Mouse (Mus musculus) cerebellum, adult 11 months (tissue): ENCODE results near the gene Rplp0.

Experiments used
- DNase-seq: peaks from one replicate; pipeline ENCODE4 v3.0.0; 2022

Gene Rplp0

DNA sequence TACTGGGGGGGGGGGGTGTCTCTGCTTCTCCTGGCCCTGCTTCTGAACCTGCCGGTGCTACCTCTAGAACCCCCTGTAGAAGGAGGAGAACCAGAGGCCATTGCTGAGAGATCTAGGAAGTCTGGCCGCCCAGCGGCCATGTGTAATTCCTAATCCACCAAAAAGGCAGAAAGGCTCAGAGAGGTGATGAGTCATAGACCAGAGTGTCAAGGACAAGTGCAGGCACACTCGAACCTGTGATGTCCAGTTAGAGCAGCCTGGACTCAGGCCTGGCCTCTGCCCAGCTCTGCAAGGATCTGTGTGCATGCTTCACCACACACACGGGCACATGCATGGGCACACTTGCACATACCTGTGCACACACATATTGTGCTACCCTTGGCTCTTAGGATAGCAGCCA, 31.1 kb upstream of the Rplp0 start:
- DNase-seq, result no peak

DNA sequence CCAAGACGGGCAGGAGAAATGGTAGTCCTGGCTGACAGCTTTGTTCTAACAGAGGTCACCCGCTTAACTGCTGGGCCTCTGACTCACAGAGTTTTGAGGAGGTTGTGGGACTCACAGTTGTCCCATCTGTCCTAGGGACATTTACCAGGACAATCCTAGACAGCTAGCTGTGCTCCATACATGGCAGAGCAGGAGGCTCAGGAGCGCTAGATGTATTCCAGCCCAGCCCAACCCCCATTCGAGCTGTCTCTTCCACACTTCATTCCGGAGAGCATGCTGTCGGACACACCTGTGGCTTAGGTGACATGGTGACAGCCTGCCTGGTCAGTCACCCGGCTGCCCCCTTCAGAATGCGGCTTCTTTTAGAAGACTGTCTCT, 29.9 kb upstream of the Rplp0 start:
- DNase-seq, result no peak

DNA sequence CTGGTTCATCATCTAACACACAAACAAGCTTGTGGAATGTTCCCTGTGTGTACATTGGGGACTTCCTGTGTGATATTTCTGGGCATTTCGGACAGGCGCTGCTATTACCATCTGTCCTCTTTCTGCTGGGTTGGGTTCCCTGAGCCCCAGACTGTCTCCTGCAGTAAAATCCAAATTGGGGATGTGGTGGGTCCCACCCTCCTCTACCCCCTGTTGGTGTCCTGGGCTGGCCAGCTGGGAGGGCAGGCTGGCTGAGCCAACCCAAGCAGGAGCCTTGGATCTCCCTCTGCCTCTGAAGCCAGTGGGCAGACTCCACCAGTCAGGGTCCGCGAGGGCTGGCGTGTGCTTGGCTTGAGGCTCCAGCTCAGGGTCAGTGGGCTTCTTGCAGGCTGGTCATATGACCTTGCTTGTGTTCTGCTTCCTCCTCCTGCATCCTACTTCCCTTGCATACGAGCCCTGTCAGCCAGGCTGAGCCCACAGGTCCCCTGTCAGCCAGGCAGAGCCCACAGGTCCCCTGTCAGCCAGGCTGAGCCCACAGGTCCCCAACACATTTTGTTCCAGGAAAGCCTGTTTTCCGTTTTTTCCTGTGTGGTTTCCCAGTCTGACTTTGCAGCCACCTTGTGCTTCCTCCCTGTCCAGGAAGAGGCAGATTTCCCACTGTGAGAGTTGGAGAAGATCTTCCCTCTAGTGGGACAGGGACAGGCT, 29.4 kb upstream of the Rplp0 start:
- DNase-seq, result no peak

DNA sequence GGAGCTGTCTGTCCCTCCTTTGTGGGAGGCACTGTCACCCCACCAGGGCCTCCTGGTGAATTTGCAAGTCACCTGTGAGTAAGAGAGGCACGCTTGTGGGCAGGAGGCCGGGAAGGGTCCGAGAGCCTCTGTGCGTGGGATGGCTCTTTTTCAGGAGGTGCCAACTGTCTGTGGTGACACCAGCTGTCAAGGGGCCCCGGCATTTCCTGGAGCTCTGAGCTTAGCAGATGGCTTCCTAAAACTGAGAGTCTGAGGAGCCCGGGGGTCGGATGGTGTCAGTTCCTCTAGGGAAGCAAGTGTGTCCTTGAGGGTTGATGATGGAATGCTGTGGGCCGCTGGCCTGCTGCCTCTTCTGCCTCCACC, 28.8 kb upstream of the Rplp0 start:
- peak; percentile 91 for DNase-seq

DNA sequence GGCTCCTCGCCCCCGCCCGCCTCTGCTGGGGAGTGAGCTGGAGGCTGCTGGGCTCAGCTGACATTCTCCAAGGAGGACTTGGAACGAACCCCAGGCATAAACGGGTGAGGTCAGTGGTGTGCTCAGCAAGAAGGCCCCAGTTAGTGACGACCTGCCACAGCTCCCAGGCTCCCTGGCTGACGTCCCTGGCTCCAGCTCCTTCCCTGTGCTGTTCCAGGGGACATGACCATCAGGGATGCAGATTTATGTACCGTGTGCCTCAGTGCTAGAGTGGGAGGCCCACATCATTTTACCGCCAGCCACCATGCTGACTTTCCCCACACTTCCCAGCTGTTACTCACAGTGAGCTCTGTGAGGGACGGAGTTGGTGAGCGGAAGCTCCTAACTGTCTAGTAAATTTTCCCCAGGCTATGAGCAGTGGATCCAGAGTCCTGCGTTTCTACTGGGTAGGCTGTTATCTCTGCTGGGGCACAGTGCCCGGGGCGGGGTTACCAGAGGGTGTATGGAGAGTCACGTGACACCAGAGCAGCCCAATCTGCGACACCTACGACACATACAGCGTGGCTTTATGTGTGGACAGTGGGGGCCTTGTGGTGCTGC, 27.5 kb upstream of the Rplp0 start:
- DNase-seq, result peak; percentile 80

DNA sequence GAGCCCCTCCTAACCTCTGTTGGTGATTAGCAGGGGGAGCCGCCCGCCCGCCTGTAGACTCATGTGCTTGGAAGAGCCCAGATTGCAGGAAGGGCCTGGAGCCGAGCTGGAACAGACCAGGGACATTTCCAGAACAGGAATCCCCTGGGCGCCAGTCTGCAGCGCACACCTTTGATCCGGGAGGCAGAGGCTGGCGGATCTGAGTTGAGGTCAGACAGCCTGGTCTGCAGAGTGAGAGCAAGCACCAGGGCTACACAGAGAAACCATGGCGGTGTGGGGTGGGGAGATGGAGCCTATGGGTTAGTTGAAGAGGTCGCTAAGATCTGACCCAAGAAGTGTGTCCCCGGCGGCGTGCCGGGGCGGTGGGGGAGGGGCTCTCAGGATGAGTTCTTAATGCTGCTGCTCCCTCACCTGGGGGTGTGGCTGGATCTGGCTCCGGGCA, 25.0 kb upstream of the Rplp0 start:
- DNase-seq, result no peak

DNA sequence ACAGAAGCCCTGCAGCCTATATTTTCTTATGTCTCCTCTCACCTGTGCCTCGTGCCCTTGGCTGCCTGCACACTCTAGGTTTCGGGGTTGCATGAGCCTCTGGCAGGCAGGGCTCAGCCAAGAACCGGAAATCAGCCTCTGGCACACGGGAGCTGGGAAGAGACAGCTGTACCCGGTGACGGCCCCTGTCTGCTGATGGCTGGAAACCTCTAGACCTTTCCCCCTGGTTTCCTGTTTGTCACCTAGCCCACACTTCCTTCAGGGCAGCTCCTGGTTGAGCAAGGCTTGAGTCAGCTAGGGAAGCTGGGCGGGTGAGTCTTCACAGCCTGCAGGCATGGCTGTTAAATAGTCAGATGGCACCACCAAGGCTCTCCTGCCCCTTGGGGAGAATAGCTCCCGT, 24.4 kb upstream of the Rplp0 start:
- DNase-seq, result no peak

DNA sequence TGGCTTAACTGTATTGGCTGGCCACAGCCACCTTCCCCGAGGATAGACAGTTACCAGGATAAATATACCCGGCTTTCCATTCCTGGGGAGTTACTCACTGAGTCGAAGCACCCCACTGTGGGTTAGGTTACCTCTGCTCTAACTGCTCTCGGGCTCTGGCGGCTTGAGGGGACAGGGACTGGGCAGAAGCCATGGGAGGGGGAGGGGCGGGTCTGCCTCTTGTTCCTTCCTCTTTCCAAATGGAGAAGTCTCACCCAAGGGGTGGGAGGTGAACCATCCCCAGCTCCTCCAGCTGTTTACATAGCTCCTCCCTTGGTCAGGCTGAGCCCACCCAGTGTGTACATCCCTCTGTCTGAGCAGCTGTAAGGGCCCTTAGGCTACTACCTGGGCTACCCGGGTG, 23.6 kb upstream of the Rplp0 start:
- no peak for DNase-seq

DNA sequence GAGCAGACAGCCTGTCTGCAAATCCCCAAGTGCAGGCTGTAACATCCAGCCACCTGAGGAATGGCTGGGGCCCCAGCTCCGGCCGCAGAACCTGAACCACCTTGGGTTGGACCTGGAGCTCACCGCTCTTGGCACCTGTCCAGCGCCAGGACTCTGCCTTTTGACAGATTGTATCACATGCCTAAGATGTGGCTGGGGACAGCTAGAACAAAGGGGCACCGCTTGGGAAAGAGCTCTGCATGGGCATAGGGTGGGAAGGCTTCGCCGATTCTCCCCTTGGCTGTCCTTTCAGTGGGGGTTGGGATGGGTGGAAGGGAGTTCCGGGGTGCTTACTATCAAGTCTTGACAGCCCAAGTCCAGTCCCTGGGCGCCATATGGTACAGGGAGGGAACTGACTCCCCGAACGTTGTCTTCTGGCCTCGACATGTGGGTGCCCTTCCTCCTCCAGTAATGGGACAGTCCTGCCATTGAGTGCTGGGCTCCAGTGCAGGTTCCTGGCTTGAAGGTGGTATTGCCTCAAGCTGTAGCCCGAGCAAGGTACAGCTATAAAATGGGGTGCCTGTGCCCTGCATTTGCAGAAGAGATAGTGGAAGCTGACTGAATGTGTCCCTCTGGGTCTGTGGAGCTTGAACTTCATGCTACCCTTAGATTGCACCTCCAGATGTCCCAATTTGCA, 21.1 kb upstream of the Rplp0 start:
- DNase-seq, result peak; percentile 59

DNA sequence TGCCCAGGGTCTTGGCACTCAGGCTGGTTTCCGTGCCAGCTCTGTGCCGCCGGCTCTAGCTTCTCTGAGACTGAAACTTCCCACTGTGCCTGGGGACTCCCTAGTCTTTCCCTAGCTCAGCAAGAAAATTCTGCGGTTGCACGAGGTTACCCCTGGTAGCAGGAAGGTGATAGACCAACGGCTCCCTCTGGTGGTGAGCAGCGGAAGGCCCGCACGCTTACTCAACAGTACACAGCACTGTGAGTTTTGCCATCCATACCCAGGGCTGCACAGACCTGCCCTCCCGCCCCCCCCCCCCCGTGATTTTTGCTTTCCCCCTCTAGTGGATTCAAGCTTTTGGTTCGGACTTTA, 20.6 kb upstream of the Rplp0 start:
- DNase-seq, result peak; percentile 91

DNA sequence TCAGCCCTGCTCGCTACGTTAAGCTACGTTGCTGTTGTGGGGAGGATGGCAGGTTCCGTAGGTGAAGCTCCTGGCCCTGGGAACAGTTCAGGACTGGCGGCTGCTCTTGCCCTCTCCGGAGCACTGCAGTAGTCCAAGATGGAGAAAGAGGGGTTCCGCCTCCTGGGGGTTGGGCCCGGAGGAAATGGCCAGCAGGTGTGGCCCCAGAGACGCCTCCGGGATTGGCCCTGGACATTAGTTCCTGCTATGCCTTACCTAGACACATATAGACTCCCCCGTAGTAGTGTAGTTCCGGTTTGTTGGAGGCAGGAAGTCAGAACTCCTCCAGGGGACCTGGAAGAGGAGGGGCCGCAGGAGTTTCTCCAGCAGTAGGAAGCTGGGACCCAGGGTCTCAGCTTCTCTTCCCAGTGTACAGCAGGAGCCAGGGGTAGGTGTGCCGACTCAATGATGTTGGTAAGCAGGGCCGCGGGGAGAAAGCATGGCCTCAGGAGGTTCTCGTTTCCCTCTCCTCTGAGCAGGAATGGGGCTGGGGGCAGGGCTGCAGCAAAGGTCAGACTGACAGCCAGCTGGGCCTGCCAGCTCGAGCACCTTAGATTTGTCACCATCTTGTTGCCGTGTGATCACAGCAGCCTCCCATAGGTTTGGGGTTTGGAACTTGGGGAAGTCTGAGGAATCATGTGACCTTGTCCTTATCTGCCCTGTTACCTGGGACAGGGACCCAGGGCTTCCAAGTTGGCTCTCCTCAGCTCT, 16.5 kb upstream of the Rplp0 start:
- no peak for DNase-seq

DNA sequence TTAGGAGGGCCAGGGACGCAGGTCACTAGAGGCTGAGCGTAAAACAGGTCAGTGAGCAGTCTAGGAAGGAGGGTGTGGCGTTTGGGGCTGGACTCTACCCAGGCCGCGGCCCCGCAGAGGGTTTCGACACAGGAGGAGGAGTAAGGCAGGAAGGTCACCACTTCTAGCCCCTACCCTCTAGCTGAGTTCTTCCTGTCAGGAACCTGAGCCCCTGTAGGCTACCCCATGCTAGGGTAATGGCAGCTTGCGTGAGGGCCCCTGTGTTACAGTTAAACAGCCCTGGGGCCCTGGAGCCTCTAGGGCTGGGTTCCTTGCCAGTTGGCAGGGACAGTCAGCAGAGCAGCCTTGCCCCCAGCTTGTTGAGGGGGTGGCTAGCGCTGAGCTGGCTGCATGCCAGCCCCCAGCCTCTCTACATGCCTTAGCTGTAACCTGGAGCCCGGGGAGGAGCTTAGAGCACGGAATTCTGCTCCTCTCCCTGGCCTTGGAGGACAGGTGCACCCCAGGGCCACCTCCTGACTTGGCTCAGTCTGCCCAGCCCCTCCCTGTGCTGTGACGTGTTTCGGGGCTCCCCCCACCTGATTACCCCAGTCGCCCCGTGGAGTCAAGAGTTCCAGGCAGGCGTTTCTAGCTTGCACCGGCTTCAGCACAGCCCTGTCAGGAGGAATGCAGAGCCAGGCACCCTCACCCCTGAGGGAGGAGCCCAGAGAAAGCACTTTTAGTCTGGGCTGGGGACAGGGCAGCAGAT, 15.6 kb upstream of the Rplp0 start:
- DNase-seq, result peak; percentile 84

DNA sequence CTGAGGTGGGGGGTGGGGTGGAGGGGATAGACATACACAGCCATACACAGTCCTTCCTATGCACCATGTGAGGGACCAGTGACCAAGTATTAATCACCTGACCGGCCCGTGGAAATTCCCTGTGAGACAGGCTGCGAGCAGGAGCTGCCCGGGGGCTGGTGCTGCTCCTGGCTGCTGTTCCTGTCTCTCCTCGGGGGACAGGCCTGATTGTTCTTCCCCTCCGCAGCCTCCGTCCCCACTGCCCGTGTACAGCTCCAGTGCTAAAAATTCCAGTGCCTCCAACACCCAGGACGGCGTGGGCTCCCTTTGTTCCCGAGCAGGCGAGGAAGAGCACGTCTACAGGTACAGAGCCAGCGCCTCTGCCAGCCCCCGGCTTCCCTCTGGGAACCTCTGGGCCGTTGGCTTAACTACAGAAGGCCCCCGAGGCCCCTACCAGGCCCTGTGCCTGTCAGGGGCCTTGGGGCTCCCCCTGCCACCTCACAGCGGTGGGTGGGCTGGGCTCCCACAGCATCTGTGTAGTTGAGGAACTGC, 14.5 kb upstream of the Rplp0 start:
- no peak for DNase-seq

DNA sequence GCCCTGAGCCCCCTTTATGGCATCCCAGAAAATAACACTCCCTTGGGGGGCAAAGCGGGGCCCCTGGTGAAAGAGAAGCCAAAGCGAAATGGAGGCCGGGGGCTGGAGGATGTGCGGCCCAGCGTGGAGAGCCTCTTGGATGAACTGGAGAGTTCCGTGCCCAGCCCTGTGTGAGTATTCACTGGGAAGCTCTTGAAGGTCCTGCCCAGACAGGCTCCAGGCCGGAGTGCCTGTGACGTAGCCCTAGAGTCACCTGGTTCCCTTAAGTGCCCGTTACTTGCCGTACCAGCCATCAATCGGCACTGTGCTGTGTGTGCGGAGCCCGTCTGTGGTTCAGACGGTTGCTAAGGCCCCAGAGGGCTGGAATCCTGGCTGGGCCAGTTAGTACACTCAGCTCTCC, 13.6 kb upstream of the Rplp0 start:
- no peak for DNase-seq

DNA sequence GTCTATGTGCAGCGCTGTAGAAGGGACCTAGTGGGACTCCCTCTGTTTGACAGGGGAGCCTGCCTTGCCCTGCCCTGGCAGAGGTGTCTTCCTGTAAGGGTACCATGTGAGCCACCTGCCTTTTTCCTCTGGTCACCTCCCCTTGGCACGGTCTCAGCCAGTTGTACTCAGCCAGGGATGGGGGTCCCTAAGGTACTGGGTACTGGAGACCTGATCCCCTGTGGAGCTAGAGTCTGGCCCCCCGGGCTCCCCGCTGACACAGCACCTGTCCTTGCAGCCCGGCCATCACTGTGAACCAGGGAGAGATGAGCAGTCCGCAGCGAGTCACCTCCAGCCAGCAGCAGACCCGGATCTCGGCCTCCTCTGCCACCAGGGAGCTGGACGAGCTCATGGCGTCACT, 12.7 kb upstream of the Rplp0 start:
- peak; percentile 68 for DNase-seq

DNA sequence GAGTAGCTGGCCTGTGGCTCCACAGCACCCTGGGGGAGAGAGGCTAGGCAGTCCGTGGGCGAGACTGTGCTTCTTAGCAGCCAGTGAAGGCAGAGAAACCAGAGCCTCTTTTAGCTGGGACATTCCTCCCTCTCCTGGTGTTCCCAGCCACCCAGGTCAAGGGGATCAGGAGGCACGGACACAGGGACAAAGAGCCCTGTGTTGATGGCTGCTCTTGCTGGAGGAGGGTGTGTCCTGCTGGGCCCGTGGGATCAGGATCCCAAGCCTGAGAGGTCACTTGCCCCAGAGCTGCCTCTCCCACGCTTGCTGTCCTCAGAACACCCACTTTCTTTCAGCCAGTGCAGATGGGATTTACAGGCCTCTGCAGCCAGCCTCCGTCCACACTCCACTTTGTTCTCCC, 12.3 kb upstream of the Rplp0 start:
- no peak for DNase-seq

DNA sequence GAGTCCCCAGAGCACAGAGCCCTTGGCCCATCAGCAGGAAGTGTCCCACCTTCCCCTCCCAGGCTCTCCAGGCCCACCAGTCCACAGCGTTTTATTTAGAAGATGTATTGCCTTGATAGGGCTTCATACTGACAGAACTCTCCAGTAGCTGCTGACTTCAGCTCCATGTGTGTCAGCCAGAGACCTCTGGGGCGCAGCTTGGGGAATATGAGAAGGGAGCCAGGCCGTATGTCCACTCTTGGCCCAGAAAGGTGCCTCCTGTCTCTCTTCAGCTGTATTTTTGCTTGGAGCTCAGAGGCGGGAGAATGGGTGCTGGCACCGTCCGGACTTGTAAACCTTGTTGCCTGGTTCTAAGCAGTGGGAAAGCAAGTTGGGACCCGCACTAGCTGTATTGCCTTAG, 11.8 kb upstream of the Rplp0 start:
- peak; percentile 54 for DNase-seq

DNA sequence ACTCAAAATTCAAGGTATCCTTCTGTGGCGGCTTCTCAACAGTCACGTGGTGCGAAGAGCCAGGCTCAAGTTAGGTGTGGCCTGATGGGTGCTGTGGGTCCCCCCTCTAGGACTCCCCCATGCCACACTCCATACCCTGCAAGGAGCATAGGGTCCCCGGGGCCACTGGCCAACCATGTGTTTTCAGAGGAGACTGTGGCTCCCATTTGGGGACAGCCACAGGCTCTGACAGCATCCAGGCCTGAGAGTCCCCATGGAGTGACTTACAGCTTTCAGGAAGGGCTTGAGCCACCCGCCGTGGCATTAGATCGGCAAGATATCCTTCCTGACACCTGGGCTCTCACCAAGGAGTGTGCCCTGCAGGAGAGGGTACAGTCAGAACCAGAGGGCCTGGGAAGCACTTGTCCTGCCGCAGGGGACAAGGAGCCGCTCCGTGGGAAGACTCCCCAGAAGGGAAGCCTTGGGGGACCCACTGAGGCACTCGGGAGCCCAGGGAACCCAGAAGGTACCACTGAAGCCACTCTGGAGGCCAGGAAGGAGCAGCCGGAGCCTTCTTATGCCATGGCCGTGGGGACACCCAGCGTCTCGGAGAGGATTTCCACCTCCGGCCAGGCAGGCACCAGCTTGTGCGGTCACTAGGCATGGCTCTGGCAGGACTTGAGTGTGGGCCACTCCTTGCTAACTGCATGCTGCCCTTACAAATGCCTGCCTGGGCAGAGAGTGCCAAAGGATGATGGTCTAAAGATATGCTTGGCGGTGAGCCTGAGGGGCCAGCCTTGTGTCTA, 10.6 kb upstream of the Rplp0 start:
- DNase-seq, result peak; percentile 40

DNA sequence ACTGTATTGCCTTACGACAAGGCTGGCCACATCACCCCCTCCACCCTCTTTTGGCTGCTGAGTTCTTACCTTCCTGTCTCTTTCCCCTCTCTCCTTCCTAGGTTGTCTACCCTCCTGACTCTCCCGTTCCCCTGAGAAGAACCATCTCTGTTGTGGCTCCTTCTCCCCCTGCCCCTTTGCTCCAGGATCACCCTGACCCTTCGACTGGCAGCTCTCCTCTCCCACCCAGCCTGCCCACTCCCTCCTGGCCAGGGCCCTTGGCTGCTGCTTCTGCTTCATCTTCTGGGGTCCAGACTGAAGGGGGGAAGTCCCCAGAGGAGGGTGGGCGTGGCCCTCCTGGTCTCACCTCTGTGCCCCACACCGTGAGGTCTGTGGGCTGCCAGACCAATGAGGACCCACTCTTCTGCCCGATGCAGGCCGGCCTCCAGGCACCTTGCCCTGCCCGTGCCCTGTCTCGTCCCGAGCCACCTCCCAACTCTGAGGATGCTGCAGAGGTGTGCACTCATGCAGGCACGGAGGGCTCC, 8.7 kb upstream of the Rplp0 start:
- DNase-seq, result peak; percentile 25

DNA sequence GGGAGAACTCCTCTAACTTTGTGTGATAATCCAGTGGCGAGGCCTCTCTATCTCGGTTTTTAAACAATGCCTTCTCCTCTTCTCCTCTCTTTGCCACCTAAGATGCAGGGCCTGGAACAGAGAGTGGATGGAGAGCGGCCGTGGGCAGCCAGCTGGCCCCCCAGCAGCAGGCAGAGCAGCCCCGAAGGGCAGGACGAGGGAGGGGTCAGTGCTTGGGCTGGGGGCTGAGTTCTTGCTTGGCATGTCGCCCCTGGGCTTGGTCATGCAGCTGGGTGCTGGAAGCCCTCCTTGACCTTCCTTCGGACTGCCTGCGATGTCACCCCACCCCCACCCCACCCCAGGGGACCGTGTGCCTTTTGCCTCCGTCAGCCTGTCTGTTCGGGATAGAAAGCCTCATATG, 7.9 kb upstream of the Rplp0 start:
- DNase-seq, result no peak

DNA sequence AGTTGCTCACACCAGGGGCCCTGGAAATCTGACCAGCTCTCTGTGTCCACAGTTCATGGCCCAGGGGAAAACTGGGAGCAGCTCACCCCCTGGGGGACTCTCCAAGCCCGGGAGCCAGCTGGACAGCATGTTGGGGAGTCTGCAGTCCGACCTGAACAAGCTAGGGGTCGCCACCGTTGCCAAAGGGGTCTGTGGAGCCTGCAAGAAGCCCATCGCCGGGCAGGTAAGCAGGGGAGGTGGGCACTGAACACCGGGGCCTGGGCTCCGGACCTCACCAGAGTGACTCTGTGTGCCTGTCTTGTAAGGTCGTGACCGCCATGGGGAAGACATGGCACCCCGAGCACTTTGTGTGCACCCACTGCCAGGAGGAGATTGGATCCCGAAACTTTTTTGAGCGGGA, 7.5 kb upstream of the Rplp0 start:
- no peak for DNase-seq
